Mouse (Mus musculus): ENCODE data around the gene Hbq1b.

The Hbq1b gene

GRCm38 (mm10) chr11:32302824-32303419 is 16.2 kb downstream of the Hbq1b start:
- no peak for DNase-seq

- no peak for DNase-seq
These were observed 16.7 kb downstream of the Hbq1b start for GRCm38 (mm10) chr11:32303455-32303854.

DNA sequence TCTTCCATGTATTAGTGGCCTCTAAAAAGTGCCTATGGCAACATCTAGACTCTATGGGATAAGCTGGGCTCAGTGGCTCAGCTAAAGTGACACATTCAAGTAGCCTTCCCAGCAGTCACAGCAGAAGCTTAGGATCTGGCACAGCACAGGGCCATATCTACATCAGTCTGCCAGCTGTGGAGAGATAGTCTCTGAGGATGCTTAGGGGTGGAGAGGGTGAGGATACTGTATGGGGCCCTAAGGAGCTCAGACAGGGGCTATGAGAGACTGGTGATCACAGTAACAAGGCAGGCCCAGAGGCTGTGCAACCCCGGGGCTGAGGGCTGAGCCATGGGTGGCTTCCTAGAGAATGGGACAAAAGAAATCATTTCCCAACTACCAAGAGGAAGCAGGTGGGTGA is 20.2 kb downstream of the Hbq1b start:
- no peak for DNase-seq

DNA sequence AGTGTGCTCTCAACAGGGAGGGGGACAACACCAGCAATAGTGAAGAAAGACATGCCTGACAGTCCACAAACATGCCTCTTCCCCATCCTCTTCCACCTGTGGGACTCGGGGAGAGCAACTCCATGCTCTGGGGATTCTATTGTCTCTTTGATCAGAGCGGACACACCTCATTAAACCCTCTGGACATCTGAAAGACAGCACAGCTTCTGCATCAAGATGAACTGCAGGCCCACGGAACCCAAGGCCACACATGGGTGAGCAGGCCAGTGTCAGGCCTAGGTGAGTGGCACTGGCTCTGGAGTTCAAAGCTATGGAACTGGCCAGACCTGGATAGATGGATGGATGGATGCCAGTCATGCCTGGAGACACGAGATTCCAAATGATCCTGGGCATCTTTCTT is 22.7 kb downstream of the Hbq1b start:
- no peak for DNase-seq

DNA sequence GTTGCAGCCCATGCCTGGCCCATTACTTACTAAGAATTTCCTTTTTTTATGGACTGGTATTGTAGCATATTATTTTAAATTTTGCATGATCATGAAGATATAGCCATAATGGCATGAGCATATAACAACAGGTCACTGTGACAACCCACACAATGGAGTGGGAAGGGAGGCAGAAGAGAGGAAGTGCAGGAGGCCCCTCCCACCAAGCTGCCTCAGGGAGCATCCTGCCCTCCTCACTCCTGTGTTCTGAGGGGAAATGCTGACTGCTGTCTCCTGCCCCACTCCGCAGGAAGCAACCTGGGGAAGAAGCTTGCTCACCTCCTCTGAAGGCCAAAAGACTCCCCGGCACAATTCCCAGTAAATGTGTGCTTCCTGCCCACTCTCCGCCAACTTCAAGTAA is 23.2 kb downstream of the Hbq1b start:
- no peak for DNase-seq

DNA sequence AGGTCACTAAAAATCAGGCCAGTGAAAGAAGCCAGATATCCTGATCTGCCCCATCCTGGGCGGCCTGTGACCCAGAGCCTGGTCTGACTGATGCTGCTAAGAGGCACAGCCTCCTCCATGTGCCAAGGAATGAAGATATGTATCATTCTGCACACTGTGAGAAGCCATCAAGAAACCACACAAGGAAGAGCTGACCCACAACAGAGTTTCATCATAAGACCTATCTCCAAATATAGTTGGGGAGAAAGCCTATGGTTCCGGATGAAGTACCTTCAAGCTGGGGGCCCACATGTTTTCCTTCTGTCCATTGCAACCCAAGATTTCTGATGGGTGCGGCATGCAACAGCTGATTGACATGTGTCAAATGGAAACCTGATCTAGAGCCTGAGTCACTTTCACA is 29.2 kb downstream of the Hbq1b start:
- DNase-seq = no peak

GRCm38 (mm10) chr11:32320507-32321195 is 33.9 kb downstream of the Hbq1b start:
- no peak for DNase-seq

DNA sequence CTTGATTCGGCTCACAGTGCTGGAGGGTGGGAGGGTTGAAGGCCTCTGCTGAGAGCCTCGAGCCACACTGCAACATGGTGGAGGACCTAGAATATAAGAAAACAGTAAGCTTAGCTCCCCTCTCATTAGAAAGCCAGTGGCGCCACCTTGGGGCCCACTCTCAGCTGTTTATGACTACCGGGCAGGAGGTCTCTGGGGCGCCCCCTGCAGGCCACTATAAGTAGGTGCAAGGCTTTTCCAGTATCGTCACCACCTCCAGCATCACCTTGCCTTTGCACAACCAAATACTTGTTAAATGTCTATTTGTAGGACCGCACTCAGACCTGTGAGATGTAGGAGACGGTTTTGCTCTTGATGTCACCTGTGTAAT is 34.4 kb downstream of the Hbq1b start:
- DNase-seq = peak; percentile 78

DNA sequence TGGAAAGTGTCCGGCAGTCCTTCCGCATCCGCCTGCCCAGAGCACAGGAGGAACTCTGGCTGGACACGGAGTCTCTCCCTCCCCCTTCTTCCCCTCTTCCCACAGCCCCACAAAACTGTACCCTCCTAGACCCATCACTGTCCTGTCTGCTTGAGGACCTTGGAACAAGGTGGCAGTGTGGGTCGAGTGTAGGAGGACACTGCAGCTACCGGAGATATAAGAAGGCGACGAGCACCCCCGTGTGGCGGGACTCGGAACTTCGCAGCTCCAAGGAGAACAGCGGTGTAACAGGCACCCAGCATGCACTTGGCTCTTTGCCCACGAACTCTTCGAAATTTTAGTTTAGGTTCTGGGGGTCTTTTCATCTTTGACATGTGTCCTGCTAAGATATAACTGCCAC is 37.8 kb downstream of the Hbq1b start:
- DNase-seq = peak; percentile 91

DNA sequence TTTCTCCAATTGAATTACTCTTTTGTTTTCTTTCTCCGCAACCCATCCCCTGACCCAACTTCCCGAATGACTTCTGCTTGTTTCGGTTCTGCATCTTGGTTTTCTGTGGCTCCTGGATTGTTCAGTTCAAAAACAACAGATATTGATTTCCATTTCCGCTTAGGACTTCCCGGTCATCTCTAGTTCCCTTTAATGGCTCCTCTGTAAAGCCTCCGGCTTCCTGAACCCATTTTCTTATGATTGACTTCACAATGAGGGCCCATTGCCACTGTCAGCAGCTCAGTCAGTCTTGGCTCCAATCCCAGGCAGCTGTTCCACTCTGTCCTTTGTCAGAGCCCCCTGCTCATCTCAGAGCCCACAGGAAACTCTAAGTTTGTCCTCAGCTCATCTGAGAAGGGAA is 44.3 kb downstream of the Hbq1b start:
- peak; percentile 35 for DNase-seq

DNA sequence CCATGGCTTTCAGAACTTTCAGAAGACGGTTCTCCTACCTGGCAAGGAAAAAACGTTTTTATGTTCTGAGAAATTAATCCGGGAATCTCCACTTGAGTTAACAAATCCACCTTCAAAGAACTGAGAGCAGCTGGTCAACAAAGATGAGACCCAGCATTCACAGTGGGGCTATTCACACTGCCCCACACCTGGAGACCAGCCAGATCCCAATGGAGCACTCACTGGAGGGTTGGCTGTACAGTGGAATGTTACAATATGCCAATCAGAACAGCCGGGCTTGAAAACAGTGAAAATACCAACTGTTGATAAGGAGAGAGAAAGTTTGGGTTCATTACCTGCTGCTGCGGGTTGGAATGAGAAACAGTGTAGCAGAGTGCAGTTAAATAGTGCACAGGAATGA is 45.1 kb downstream of the Hbq1b start:
- no peak for DNase-seq

GRCm38 (mm10) chr11:32333235-32333634 is 46.5 kb downstream of the Hbq1b start:
- no peak for DNase-seq

DNA sequence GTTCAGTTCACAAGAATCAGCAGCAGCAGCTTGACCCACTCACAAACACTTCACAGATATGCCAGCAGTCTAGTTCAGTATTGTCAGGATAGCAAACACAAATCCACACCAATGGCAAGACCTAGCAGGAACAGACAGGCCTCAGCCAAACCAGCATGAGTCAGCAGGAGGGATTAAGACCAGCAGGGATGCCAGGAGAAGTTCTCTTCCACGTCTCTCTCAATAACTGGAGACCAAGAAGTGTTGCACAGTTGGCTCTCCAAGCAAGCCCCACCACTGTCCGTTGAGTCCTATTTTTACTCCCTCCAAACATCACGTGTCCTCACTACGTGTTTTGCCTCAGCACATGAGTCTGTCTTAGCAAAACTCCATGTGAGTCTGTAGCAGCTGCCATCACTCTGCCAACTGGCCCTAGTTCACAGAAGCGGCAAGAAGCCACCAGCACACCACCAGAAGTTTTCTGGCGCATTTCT is 49.7 kb downstream of the Hbq1b start:
- DNase-seq = no peak
